Mouse (Mus musculus) lung, postnatal 25 days (tissue): Measurements from ENCODE around the gene Npm1.
A peak's percentile ranks its signal among the peaks of the same experiment; 100 is the strongest.

ENCODE experiments used
- DNase-seq: peaks from one replicate; pipeline ENCODE4 v3.0.0; 2022; ENCODE audit warnings: low spot score

The Npm1 gene

DNA sequence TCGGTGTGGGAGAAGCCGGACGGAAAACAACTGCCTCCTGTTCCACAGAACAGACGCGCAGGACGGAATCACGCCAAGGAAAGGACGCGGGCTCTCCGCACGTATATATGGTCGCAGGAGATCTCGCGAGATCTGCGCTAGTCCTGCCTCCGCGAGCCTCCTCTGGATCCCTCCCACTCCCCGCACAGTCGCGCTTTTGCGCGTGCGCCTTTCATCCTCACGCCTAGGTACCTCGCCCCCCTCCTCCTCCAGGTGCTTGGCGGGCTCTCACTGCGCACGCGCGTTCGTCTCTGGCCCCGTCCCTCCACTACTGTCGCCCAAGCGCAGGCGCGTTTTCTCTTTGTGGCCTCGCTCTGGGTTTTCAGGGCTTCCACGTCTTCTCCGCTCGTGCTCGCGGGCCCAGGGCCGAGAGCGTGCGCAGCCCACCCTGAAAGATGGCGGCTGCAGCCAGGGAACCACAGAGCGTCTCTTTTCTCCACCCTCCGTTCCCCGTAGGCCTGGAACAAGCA, at the start of gene Npm1:
Gene Npm1 (minus strand): TSS at position 209 of the 509 bp plus-strand sequence.
- peak; percentile 99 for DNase-seq

DNA sequence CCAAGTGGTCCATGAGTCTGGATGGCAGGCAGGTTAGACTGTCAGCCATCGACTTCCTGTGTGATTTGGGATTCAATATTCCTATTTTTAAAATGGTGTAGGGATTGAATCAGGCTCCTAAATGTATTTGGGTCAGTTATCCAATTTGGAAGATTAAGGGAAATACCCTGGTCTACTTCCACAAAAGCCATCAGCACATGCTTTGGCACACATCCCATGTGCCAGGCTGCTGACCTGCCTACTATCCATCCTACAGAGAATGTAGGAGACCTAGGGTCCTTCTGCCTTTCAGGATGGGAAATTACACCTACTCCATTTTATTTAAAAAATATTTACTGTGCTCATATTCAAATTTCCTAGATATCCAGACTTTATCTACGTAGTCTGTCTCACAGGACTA, 44.4 kb upstream of the Npm1 start:
- no peak for DNase-seq

DNA sequence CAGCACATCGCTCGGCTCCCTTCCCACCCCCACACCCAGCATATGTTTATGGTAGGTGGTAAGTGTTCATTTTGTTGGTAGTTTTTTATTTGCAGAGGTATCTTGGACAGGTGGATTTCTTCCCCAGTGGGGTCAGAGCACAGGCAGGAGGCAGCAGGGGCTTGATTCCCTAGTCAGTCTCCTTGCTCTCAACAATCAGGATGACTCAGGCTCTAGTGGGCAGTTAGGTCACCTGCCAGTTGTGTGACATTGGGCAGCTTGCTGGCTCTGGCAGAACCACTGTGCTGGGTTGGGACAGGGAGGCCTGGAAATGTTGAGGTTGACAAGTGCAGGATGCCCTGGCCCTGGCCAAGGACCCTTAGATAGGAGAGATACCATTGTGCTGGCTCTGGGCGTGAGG, 42.0 kb upstream of the Npm1 start:
- DNase-seq, result no peak

DNA sequence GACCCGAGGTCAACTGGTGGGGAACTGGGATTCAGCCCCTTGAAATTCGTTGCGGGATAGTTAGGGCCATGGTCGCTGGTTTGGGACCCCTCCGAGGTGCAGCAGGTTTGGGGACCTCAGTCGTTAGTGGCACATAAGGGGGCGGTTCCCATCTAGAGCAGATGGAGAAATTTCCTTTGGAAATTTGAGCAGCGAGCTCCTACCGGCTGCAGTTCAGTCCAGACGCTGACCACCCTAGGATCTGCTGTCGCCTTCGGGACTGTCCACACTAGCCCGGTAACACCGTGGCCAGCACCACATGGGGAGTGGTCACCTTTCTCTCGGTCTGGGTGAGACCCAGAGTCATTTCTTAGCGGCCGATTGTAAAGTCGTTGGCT, 41.3 kb upstream of the Npm1 start:
- DNase-seq, result no peak

DNA sequence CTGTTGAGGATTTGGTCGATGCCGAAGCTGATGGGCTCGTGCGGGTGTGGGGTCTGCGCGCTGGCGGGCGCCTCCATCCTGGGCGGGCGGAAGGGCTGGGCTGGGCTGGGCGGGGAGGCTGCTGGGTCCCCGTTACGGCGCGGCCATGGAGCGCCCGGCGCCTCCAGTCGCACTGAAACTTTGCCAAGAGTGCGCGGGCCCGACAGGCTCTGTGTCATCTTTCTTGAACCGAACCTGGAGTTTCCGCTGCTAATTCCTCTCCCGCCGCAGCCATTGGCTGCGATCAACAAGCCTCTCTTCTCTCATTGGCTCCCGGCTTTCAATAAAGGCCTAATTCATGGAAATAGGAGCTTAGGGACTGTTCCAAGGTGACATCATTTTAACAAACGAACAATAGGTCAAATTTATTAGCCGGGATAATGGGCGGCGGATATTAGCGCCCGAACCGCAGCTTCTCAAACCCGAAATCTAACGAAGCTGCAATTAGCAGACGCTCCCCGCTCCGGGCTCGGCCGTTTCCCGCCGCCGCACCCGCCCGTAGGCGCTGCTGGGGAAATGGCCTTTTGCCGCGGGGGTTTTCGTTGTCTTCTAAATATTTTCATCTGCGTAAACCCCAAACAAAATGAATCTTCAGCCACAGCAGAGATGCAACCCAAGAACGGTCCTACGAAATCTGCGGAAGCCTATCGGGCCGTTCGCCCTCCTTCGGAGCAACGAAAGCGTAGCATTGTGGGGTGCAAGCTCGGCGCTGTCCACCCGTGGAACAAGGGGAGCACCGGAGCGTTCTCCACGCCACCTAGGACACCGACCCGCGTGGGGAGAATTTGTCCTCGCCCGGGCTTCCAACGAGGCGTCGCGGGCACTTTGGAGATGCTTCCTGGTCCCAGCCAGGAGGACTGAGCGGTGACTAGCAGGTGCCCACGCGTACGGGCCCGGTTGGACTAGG, 40.6 kb upstream of the Npm1 start, which contains the start of gene Tlx3:
Gene Tlx3 (minus strand): TSS at position 207 of the 946 bp plus-strand sequence.
- DNase-seq, result no peak

DNA sequence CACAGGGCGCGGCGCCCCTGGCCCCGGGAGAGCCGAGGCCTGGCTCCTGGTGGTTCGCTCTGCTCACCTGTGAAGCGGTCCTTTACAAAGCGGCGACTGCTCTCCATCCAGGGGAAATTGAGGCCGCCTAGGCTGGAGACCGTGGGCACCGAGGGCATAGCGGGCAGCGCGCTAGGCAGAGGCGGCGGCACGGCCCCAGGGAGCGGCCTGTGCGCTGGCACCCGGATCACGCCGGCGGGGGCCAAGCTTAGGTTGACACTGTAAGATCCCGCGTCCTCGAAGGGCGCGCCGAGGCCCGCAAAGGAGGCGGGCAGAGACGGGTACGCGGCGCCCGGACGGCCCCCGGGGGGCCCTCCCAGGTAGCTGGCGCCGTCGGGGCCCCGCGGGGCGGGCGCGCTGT, 40.0 kb upstream of the Npm1 start:
- DNase-seq, result no peak

DNA sequence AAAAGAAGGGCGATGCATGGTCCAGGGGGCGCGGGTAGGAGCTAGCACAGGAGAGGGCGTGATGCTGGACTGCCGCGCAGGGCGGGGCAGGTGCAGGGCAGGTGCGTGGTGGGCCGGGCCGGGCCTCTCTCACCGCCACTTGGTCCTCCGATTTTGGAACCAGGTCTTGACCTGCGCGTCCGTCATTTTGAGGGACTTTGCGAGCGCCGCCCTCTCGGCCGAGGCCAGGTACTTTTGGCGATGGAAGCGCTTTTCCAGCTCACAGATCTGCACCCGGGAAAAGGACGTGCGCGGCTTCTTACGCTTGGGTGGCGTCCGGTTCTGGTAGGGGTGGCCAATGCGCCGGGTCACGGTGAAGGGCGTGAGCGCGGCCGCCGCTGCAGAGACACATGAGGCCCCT, 39.3 kb upstream of the Npm1 start:
- DNase-seq, result no peak

DNA sequence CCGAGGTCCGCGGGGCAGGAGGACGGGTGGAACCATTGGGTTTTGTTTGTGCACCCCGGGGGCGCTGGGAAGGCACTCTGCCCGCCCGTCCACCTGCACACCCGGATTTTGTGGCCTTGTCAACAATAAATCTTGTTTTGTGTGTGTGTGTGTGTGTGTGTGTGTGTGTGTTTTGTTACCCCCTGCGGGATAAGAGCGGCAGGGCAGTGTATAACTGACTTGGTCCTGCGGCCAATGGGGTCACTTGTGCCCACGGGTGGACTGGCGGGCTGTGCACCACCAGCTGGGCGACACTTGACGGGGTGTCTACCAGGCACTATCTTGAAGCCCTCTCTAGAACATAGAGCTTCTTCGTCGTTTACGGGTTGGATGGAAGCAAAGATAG, 38.6 kb upstream of the Npm1 start:
- no peak for DNase-seq

DNA sequence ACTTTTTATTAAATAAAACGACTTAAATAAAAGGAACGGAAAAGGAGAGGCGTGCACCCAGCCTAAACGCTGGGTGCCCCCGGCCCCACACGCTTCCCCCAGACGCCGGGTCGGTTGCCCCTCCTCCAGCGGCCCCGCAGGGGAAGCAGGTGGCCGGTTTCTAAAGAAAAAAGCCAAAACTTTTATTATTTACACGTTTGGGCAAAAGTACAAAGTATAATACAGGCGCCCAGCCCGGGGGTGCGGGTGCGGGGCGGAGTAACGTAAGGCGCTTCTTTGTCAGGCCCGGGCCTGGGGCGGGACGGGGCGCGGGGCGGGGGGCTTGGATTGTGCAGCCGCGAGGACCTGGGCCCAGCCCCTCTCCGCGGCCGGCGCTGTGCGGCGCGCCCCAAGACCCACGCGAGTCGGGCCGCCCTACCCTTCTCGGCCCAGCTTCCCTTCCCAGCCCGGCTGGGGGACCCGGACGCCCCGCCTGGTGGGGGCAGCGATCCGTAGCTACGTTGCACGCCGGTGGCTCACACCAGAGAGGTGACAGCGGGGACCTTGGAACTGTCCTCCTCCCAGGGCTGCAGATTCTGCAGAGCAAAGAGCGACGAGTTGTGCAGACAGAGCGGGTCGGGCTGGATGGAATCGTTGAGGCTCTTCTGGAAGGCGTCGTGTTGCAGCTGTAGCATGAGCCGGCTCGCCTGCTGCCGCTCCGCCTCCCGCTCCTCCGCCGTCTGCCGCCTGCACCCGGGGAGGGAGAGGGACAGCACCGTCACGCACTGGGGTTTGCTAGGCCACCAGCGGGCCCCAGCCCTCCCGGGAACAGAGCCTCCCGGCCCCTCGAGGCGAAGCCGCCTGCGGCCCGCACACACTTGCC, 38.0 kb upstream of the Npm1 start:
- no peak for DNase-seq

DNA sequence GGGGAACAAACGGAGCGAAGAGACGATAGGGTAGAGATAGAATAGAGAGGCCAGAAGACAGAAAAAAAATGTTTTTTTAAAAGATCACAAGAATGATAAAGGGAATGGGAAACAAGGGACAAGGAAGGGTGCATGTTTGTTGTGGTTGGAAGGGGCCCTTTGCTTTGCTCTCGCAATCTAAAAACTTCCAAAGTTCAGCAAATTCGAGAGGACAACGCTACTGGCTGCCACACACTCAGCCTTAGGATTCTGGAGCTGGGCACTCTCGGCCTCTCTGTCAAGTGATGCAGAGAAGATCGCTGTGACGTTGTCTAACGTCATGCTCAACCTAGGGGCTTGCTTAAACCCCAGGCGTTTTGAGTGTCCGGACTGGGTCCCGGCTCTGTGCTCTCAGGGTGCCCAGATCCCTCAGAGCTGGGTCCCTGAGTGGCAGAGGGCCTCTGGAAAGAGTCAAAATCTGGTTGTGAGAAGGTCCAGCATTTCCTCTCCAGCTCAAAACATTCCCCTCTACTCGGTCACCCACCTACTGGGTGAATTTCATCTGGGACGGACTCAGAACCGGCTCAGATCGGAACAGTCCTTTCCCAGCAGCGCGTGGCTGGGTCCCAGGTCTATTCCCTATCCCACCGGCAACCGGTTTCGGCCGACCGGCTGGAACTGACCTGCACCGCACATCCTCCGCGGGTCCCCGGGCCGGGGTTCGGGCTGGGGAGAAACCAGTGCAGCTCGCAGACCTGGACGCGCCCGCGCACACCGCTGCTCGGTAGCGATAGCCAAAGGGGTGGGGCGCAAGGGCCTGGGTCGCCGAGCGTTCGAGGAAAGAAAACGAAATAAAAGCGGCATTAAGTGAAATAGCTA, 37.1 kb upstream of the Npm1 start:
- no peak for DNase-seq

DNA sequence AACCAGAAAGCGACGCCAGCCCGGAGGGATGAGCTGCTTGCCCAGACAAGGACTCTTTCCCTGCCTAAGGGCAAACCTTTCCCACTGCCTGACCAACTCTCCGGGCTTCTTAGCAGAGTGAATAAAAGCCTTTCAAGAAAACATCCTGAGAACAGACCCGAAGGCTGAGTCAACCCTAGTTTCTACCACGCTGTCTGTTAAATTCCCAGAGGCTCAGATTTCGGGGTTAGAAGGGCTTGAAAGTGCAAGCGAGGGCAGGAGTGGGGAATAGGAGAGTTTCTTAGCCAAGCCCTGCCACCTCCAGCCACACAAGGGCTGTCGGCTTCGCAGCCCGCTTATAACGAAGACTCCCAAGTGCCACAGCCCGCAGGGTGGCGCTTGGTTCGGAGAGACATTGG, 36.1 kb upstream of the Npm1 start:
- no peak for DNase-seq

DNA sequence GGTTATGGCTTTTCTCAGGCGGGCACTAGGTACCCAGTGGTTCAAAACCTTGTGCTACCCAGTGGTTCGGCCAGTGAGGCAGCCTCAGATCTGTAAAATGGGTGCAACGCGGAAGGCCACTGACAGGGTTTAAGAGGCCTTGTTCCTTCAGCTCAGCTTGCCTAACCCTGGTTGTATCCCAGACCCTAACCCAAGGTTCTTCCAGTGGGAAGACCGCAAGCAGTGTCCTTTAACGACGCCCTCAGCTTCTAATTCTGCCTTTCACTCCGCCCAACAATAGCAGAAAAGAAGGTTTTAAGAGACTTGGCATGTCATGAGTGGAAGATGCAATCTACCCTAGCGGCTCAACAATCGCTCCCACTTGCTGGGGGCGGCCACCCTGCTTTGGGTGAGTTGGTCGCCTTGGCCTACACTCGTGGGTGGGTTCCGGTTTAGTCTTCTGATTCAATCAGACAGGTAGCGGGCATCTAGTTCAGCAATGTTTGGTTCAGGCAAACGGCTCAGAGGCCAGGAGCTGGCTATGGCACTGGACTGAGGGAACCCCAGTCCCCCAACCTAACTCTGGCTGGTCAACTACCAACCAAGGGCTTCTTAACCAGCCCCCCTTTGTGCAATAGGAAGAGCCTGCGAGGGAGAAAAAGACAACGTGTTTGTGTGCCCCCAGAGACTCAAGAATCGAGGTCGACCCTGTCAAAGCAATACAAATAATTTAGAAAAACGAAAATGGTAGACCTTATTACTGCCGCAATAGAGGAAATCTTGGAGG, 35.5 kb upstream of the Npm1 start:
- DNase-seq, result no peak

DNA sequence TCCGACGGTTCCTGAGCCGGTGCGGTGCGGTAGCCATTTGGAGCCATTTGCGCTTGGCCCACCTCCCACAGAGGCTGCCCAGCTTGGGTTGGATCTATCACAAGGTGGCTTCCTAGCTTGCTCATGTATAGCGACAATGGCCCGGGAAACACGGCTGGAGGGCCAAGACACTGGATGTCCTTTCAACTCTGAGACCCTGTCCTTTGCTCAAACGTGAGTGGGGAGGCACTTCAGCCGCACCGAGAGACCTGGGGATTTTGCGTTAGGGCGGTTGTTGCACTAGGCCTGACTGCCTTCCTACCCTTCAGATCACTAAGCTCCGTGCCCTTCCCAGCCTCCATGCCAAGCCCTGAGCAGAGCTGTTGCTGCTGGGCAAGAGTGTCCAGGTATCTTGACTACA, 34.7 kb upstream of the Npm1 start:
- no peak for DNase-seq

DNA sequence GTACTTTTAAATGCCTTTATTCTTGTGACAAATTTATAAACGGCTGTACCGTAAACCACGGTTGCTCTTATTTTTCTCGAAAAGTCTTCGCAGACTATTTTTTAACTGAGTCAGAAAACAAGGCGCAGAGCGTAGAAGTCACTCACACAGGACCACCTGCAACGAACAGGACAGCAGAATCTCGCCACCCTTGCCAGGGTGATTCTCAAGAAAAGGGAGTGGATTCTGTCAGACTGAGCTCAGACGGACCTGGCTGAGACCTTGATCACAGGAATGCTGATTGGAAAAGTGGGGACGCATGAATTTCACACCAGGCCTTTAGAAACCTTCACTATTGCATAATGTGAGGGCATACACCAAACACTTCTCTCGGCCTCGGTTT, 34.1 kb upstream of the Npm1 start:
- DNase-seq, result no peak

DNA sequence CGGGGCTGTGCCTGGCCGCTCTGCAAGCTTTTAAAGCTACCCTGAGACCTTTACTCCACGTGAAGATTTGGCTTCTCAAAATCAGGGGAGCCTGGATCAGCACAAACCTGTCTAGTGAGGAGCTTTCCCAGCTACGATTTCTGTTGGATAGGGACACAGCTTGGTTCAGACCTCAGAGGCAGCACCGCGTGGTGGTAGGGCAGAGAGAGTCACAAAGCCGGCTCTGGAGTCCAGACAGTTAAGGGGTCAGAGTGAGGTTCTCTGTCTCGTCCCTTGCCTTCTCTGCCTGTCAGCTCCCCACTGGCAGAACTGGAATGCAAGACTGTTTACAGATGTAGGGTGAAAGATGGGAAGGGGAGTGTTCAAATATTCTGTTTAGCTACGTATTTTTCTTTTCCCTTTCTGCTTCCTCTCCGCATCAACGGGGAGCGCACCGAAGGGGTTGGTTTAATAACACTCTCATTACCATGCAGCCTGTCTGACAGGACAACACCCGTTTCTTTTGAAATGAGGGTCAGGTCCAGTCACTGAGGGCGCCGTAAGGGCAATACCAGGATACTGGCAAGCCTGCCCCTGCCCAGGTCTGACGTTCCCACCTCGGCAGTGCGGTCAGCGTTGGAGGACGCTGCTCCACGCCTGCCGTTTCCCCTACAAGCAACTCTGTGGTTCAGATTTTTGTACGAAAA, 33.6 kb upstream of the Npm1 start:
- no peak for DNase-seq

DNA sequence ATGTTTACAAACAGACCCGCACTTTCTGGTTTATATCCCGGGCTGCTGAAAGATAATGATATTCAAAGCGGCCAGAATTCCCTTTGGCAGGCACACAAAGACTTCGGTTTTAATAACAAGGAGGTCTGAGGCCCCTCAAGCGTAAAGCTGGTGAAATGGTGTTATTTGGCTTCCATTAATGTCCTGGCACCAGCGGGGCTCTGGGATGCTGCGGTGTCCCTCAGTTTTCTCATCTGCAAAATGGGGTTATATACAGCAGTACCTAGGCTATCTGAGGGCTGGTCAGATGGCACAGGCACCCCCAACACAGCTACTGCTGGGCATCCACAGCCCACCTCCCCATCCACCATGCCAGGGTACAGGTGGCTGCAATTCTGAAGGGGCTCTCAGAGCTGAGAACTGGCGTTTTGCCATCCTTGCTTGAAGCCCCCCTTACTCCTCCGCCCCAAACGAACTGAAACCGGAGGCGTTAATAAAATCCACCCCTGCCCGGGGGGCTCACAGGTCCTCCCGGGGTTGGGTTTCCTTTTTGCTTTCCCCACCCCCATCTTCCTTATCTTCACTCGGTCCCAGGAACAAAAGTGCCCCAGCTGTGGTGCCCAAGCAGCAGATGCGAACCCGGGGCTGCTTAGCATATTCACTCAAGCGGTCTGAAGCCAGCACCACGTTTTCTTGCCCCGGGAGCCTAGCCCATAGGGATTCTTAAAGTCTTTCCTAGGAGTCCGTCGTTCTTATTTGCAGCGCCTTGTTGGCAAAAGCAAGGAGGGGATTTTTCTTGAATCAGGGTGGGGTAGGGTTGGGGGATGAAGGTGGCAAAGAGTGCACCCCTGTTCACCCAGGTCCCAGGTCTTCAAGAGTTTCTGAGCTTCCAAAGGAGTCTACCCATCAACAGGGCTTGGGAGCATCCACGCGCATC, 32.8 kb upstream of the Npm1 start:
- no peak for DNase-seq

DNA sequence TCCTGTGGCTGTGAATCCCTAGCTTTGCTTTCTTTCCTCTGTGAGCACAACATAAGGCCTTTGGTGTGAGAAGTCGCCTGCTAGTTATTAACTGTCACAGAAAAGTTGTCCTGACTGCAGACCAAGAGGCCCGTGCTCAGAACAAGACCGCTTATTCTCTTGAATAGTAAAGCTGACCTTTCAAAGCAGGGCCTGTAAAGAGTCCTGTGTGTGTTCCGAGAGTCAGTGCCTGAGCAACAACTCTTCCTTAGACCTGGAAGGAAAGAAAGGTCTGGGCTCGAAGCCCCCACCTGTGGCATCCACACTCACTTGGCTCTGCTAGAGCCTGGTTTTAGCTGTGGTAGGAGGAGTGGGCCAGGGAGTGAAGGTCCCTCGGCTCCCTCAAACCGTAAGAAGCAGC, 32.1 kb upstream of the Npm1 start:
- no peak for DNase-seq

DNA sequence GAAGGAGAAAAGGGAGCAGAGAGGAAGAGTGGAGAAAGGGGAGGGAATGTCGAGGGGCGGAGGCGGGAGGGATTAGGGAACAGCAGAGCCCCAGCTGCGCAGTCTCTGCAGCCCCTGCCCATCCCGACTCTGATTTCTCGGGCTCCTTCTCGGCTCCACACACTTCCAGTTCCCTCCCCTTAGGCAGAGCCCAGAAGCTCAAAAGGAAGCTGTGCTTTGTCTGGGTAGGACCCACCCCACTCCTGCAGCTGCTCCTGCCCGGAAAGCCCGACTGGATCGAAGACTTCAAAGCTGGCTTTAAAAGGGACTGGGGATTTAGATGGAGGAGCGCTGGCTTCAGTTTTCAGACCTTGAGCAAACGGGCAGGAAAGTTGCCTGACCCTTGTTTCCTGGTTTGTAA, 30.7 kb upstream of the Npm1 start:
- no peak for DNase-seq

DNA sequence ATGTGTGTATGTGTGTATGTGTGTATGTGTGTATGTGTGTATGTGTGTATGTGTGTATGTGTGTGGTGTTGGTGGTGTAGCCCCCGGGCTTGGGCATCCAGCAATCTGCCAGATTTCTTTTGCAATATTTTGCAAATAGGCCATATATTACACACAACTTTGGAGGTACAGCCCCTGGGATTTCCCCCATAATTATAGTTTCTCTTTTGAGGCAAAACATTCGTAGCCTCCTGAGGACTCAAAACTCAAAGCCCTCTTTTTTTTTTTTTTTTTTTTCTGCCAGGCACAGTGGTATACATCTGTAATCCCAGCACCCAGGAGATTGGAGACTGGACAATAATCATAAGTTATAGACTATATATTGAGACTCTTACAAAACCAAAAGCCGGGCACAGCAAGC, 18.8 kb upstream of the Npm1 start:
- DNase-seq, result no peak

DNA sequence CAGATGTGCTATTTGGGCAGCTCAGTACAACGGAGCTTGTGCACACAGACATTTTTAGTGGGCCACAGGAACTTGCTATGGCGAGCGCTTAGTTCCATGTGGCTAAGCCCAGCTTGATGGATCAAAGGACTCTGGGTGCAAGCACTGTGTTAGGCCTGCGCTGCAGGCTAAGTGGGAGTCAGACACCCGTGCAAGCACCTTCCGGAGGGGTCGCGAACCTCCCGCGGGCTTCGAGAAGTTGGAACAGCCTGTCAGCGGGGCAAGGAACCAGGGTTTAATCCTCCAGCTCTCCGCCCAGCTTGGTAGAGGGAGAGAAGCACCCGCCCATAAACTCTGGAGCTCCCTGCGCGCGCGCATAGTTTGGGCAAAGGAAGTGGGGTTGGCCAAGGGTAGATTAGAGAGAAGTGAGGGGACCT, 17.7 kb upstream of the Npm1 start:
- no peak for DNase-seq
